Mouse (Mus musculus) forebrain, embryonic 12.5 days (tissue): ENCODE measurements around the gene Sh3bgrl2. TPM values are rescaled to one million over a fixed set of nuclear protein-coding genes. Genes with fewer than 3 reads are reported as not detected.

Experiments
- ATAC-seq: fragments of 200-750 bp; cut with Nextera tagmentation; 2 replicates; pipeline ENCODE4 v1.8.0; 2017; ENCODE audit warnings: moderate TSS enrichment; ENCODE audit not compliant: low FRiP score
- H3K27ac ChIP-seq: fragments of 300-500 bp; sonication (generic); 2 replicates; pipeline ENCODE4 v1.5.1; 2016; ENCODE audit warnings: mild to moderate bottlenecking
- H3K27me3 ChIP-seq: fragments of 300-500 bp; sonication (generic); 2 replicates; pipeline ENCODE4 v1.6.1; 2016; ENCODE audit warnings: mild to moderate bottlenecking
- H3K36me3 ChIP-seq: fragments of 300-500 bp; sonication (generic); replicated peaks from 2 replicates; pipeline ENCODE4 v1.6.1; 2016; ENCODE audit warnings: mild to moderate bottlenecking
- H3K4me1 ChIP-seq: fragments of 300-500 bp; sonication (generic); 2 replicates; pipeline ENCODE4 v1.6.1; 2016
- H3K4me2 ChIP-seq: fragments of 300-500 bp; sonication (generic); 2 replicates; pipeline ENCODE4 v1.6.1; 2016; ENCODE audit warnings: mild to moderate bottlenecking, moderate library complexity
- H3K4me3 ChIP-seq: fragments of 300-500 bp; sonication (generic); replicated peaks from 2 replicates; pipeline ENCODE4 v1.5.1; 2016; ENCODE audit warnings: mild to moderate bottlenecking
- H3K9ac ChIP-seq: fragments of 300-500 bp; sonication (generic); 2 replicates; pipeline ENCODE4 v1.6.1; 2016; ENCODE audit warnings: mild to moderate bottlenecking
- H3K9me3 ChIP-seq: fragments of 300-500 bp; sonication (generic); 2 replicates; pipeline ENCODE4 v1.6.1; 2016
- WGBS: fragments of 180-500 bp; shearing (Covaris S2); methylation state at CpG from one replicate; pipeline ENCODE4 v1.1.7; 2016; 5-methylcytosine and 5-hydroxymethylcytosine counted together
- polyA plus RNA-seq: library from polyadenylated mRNA; unstranded; fragments of >200 nt; fragmentation: Nextera tagmentation; extraction: Ambion mirVana; gene quantifications from 2 replicates; pipeline ENCODE4 v1.2.1, GENCODE M21; 2016

Gene Sh3bgrl2
- polyA plus RNA-seq, 1 experiment from 2014 or later: 11.3 TPM

GRCm38 (mm10) chr9:83564934-83565652 is 17.0 kb downstream of the Sh3bgrl2 start:
- no peak overlapping the region for H3K27ac ChIP-seq
- H3K4me1 ChIP-seq: peaks cover 9% of the 10 kb centered on the region; the same call in 1 of the 2 replicates
- WGBS: 82% methylated on average over 13 of the region's 13 CpGs
- no peaks in the 10 kb centered on the region for H3K27me3 ChIP-seq
- ATAC-seq: no peak
- no peaks in the 10 kb centered on the region for H3K9me3 ChIP-seq
- no peak overlapping the region for H3K4me2 ChIP-seq
- no peaks in the 10 kb centered on the region for H3K36me3 ChIP-seq
- H3K9ac ChIP-seq: no peak overlapping the region
- no peak overlapping the region for H3K4me3 ChIP-seq

- H3K4me2 ChIP-seq: no peak overlapping the region
- H3K27ac ChIP-seq: no peak overlapping the region
- H3K4me3 ChIP-seq: no peak overlapping the region
- H3K27me3 ChIP-seq: no peaks in the 10 kb centered on the region
- H3K9me3 ChIP-seq: no peaks in the 10 kb centered on the region
- WGBS: 89% methylated on average over 6 of the region's 6 CpGs
- no peaks in the 10 kb centered on the region for H3K36me3 ChIP-seq
- peaks cover 14% of the 10 kb centered on the region; the same call in 1 of the 2 replicates for H3K4me1 ChIP-seq
- H3K9ac ChIP-seq: no peak overlapping the region
- no peak for ATAC-seq
Measured at GRCm38 (mm10) chr9:83566141-83566540, 18.0 kb downstream of the Sh3bgrl2 start.

- 88% methylated on average over 5 of the region's 5 CpGs for WGBS
- ATAC-seq: no peak
- no peak overlapping the region for H3K4me2 ChIP-seq
- no peaks in the 10 kb centered on the region for H3K27me3 ChIP-seq
- no peaks in the 10 kb centered on the region for H3K36me3 ChIP-seq
- peaks cover 21% of the 10 kb centered on the region for H3K4me1 ChIP-seq
- no peaks in the 10 kb centered on the region for H3K9me3 ChIP-seq
- H3K4me3 ChIP-seq: no peak overlapping the region
- H3K9ac ChIP-seq: no peak overlapping the region
- H3K27ac ChIP-seq: no peak overlapping the region
Measured at GRCm38 (mm10) chr9:83568125-83568524, 20.0 kb downstream of the Sh3bgrl2 start.

GRCm38 (mm10) chr9:83568937-83569336 is 20.8 kb downstream of the Sh3bgrl2 start:
- ATAC-seq: no peak
- 90% methylated on average over 3 of the region's 3 CpGs for WGBS
- peaks cover 18% of the 10 kb centered on the region for H3K4me1 ChIP-seq
- no peak overlapping the region for H3K9ac ChIP-seq
- H3K36me3 ChIP-seq: no peaks in the 10 kb centered on the region
- H3K27me3 ChIP-seq: no peaks in the 10 kb centered on the region
- no peak overlapping the region for H3K4me2 ChIP-seq
- no peaks in the 10 kb centered on the region for H3K9me3 ChIP-seq
- H3K27ac ChIP-seq: no peak overlapping the region
- H3K4me3 ChIP-seq: no peak overlapping the region

GRCm38 (mm10) chr9:83569898-83570297 is 21.8 kb downstream of the Sh3bgrl2 start:
- WGBS: 71% methylated on average over 7 of the region's 7 CpGs
- no peaks in the 10 kb centered on the region for H3K36me3 ChIP-seq
- H3K4me2 ChIP-seq: no peak overlapping the region
- no peak overlapping the region for H3K9ac ChIP-seq
- H3K27me3 ChIP-seq: no peaks in the 10 kb centered on the region
- ATAC-seq: no peak
- no peak overlapping the region for H3K4me3 ChIP-seq
- no peaks in the 10 kb centered on the region for H3K9me3 ChIP-seq
- H3K4me1 ChIP-seq: peaks cover 14% of the 10 kb centered on the region
- no peak overlapping the region for H3K27ac ChIP-seq

DNA sequence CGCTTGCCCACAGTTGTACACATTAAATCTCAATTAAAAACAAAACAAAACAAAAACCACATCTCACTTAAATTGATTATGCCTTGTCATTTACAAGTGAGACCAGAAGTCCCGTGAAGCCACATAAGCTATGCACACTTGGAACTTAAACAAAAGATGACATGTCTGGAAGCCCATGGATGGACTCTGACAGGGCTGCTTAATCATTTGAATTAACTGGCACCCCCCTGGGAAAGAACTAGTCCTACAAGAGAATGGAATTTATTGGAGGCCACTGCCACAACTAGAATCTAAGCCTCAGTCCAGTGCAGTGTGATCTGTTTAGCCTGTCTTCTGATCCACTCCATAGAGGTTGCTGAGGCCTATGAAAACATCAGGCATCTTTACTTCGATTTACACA is 23.2 kb downstream of the Sh3bgrl2 start:
- WGBS: 45% methylated on average over 3 of the region's 3 CpGs
- H3K27ac ChIP-seq: no peak overlapping the region
- H3K36me3 ChIP-seq: no peaks in the 10 kb centered on the region
- H3K27me3 ChIP-seq: no peaks in the 10 kb centered on the region
- no peak overlapping the region for H3K4me2 ChIP-seq
- ATAC-seq: no peak
- H3K9me3 ChIP-seq: no peaks in the 10 kb centered on the region
- no peak overlapping the region for H3K9ac ChIP-seq
- peaks cover 14% of the 10 kb centered on the region for H3K4me1 ChIP-seq
- H3K4me3 ChIP-seq: no peak overlapping the region

DNA sequence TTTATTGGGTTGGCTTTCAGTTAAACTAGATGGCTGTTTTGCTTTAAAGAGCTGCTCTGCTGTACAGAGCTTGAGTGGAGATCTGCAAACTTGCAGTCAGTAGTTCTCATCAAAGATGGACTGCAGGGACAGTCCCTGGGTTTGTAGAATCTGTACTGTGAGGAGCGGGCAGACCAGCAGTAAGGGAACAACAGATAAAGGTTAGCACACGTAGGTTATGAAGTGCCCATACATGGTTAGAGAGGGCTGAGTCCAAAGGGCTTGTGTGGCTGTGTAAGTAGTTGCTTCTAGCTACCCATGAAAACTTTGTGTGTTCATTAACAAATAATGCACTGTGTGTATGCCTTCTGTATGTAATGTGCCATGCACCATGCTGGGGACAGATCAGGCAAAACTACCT is 24.2 kb downstream of the Sh3bgrl2 start:
- Histone ChIP-seq H3K4me3 (no peak overlapping the region), H3K9me3 (no peaks in the 10 kb centered on the region), H3K36me3 (no peaks in the 10 kb centered on the region), H3K4me1 (peaks cover 14% of the 10 kb centered on the region), H3K9ac (no peak overlapping the region), H3K27ac (no peak overlapping the region), H3K27me3 (no peaks in the 10 kb centered on the region), H3K4me2 (no peak overlapping the region)
- ATAC-seq: no peak
- WGBS: 93% methylated on average over 2 of the region's 2 CpGs

- WGBS: 60% methylated on average over 2 of the region's 2 CpGs
- Histone ChIP-seq H3K9ac (no peak overlapping the region), H3K36me3 (no peaks in the 10 kb centered on the region), H3K4me3 (no peak overlapping the region), H3K9me3 (no peaks in the 10 kb centered on the region), H3K27ac (no peak overlapping the region), H3K4me2 (no peak overlapping the region), H3K27me3 (no peaks in the 10 kb centered on the region), H3K4me1 (peaks cover 17% of the 10 kb centered on the region)
- ATAC-seq: no peak
Measured at GRCm38 (mm10) chr9:83572870-83573269, 24.7 kb downstream of the Sh3bgrl2 start.

GRCm38 (mm10) chr9:83573588-83573987 is 25.5 kb downstream of the Sh3bgrl2 start:
- H3K9me3 ChIP-seq: no peaks in the 10 kb centered on the region
- no peak for ATAC-seq
- H3K36me3 ChIP-seq: no peaks in the 10 kb centered on the region
- H3K9ac ChIP-seq: no peak overlapping the region
- no peak overlapping the region for H3K4me3 ChIP-seq
- no peaks in the 10 kb centered on the region for H3K27me3 ChIP-seq
- no peak overlapping the region for H3K27ac ChIP-seq
- WGBS: 69% methylated on average over 2 of the region's 2 CpGs
- no peak overlapping the region for H3K4me2 ChIP-seq
- peaks cover 17% of the 10 kb centered on the region for H3K4me1 ChIP-seq

DNA sequence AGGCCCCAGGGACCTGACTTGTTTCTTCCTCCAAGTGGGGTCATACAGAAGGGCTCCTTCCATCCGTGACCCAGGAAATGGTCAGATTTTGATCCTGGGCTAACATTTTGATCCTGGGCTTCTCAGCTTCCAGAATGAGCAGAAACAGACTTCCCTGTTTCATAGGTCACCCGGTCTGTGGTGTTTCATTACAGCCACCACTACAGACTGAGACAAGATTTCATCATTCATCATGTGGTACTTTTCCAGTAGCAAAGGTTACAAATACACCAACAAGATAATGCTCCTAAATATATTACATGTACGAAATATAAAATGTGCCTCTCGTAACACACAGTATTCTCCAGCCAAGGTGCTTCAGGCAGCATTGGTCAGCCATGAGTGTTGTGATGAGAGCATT is 27.3 kb downstream of the Sh3bgrl2 start:
- no peaks in the 10 kb centered on the region for H3K9me3 ChIP-seq
- 87% methylated on average over 4 of the region's 4 CpGs for WGBS
- H3K4me1 ChIP-seq: peaks cover 12% of the 10 kb centered on the region
- H3K4me3 ChIP-seq: no peak overlapping the region
- H3K36me3 ChIP-seq: no peaks in the 10 kb centered on the region
- ATAC-seq: no peak
- no peaks in the 10 kb centered on the region for H3K27me3 ChIP-seq
- H3K27ac ChIP-seq: no peak overlapping the region
- no peak overlapping the region for H3K9ac ChIP-seq
- H3K4me2 ChIP-seq: no peak overlapping the region

GRCm38 (mm10) chr9:83576018-83576688 is 28.0 kb downstream of the Sh3bgrl2 start:
- no peaks in the 10 kb centered on the region for H3K36me3 ChIP-seq
- H3K4me2 ChIP-seq: no peak overlapping the region
- ATAC-seq: peak; percentile 18; the same call in 1 of the 2 replicates
- H3K4me3 ChIP-seq: no peak overlapping the region
- H3K27me3 ChIP-seq: no peaks in the 10 kb centered on the region
- 77% methylated on average over 7 of the region's 7 CpGs for WGBS
- H3K27ac ChIP-seq: no peak overlapping the region
- H3K9me3 ChIP-seq: no peaks in the 10 kb centered on the region
- peaks cover 10% of the 10 kb centered on the region for H3K4me1 ChIP-seq
- H3K9ac ChIP-seq: no peak overlapping the region

- Histone ChIP-seq H3K27me3 (no peaks in the 10 kb centered on the region), H3K9me3 (no peaks in the 10 kb centered on the region), H3K36me3 (no peaks in the 10 kb centered on the region), H3K4me1 (peaks cover 5% of the 10 kb centered on the region), H3K4me3 (no peak overlapping the region), H3K9ac (no peak overlapping the region), H3K27ac (no peak overlapping the region), H3K4me2 (no peak overlapping the region)
- 18% methylated on average over 3 of the region's 3 CpGs for WGBS
- peak; percentile 66 for ATAC-seq
Measured at GRCm38 (mm10) chr9:83576689-83577057, 28.5 kb downstream of the Sh3bgrl2 start.

- Histone ChIP-seq H3K4me2 (no peak overlapping the region), H3K4me3 (no peak overlapping the region), H3K9ac (no peak overlapping the region; the same call in 1 of the 2 replicates), H3K4me1 (peaks cover 7% of the 10 kb centered on the region), H3K27me3 (no peaks in the 10 kb centered on the region), H3K36me3 (no peaks in the 10 kb centered on the region), H3K27ac (0 out of 2 replicates have a peak overlapping the region, but pooled peaks have one; percentile 25), H3K9me3 (no peaks in the 10 kb centered on the region)
- no peak for ATAC-seq
- 89% methylated on average over 7 of the region's 7 CpGs for WGBS
Measured at GRCm38 (mm10) chr9:83577260-83577659, 29.1 kb downstream of the Sh3bgrl2 start.
